Mouse (Mus musculus) midbrain, postnatal 0 days (tissue): ENCODE measurements around the gene Calhm4. TPM values are rescaled to one million over a fixed set of nuclear protein-coding genes. Genes with fewer than 3 reads are reported as not detected.

Experiments used
- ATAC-seq: fragments of 200-750 bp; cut with Nextera tagmentation; 2 replicates; pipeline ENCODE4 v1.8.0; 2017; ENCODE audit warnings: moderate number of reproducible peaks, mild to moderate bottlenecking, moderate TSS enrichment, moderate library complexity; ENCODE audit not compliant: low FRiP score
- DNase-seq: peaks from one replicate; pipeline ENCODE4 v3.0.0-alpha.2; 2015; ENCODE audit warnings: low spot score
- H3K27ac ChIP-seq: fragments of 300-500 bp; sonication (generic); 2 replicates; pipeline ENCODE4 v1.5.1; 2014; ENCODE audit warnings: low read depth, mild to moderate bottlenecking, low read length, mixed read lengths
- H3K27me3 ChIP-seq: fragments of 300-500 bp; sonication (generic); 2 replicates; pipeline ENCODE4 v1.6.1; 2014; ENCODE audit warnings: low read length, control low read depth, mixed read lengths; ENCODE audit not compliant: insufficient read depth
- H3K36me3 ChIP-seq: fragments of 300-500 bp; sonication (generic); 2 replicates; pipeline ENCODE4 v1.6.1; 2014; ENCODE audit warnings: low read length, control low read depth, mixed read lengths; ENCODE audit not compliant: insufficient read depth
- H3K4me1 ChIP-seq: fragments of 300-500 bp; sonication (generic); 2 replicates; pipeline ENCODE4 v1.6.1; 2014; ENCODE audit warnings: mild to moderate bottlenecking, control low read depth, antibody characterized with exemption, low read length, mixed read lengths; ENCODE audit not compliant: insufficient read depth
- H3K4me2 ChIP-seq: fragments of 300-500 bp; sonication (generic); 2 replicates; pipeline ENCODE4 v1.6.1; 2014; ENCODE audit warnings: low read depth, mild to moderate bottlenecking, low read length, mixed read lengths; ENCODE audit not compliant: poor library complexity, severe bottlenecking
- H3K4me3 ChIP-seq: fragments of 300-500 bp; sonication (generic); 2 replicates; pipeline ENCODE4 v1.5.1; 2014; ENCODE audit warnings: low read depth, mild to moderate bottlenecking, low read length, moderate library complexity
- H3K9ac ChIP-seq: fragments of 300-500 bp; sonication (generic); replicated peaks from 2 replicates; pipeline ENCODE4 v1.6.1; 2014; ENCODE audit warnings: mild to moderate bottlenecking, low read length, moderate library complexity, mixed read lengths; ENCODE audit not compliant: poor library complexity, severe bottlenecking
- H3K9me3 ChIP-seq: fragments of 300-500 bp; sonication (generic); 2 replicates; pipeline ENCODE4 v1.6.1; 2016; ENCODE audit warnings: low read length, control low read depth
- CTCF ChIP-seq: IDR thresholded peaks from 2 replicates; pipeline ENCODE4 v1.5.1; 2016; ENCODE audit warnings: antibody characterized with exemption, mild to moderate bottlenecking
- WGBS: fragments of 180-500 bp; shearing (Covaris S2); extraction: QIAGEN DNeasy Blood & Tissue Kit; methylation state at CpG from one replicate; pipeline ENCODE4 v1.1.7; 2014; 5-methylcytosine and 5-hydroxymethylcytosine counted together
- polyA plus RNA-seq: library from polyadenylated mRNA; unstranded; fragments of >200 nt; fragmentation: Nextera tagmentation; extraction: Ambion mirVana; gene quantifications from 2 replicates; pipeline ENCODE4 v1.2.1, GENCODE M21; 2015
- total RNA-seq: library from RNA; depleted of rRNA; stranded (reverse); fragments of >200 nt; gene quantifications from 2 replicates; pipeline ENCODE4 v1.2.3, GENCODE M21; 2014

Calhm4 gene
- total and polyA plus RNA-seq, 2 experiments from 2014 or later: 0.33 TPM; not detected in 1

DNA sequence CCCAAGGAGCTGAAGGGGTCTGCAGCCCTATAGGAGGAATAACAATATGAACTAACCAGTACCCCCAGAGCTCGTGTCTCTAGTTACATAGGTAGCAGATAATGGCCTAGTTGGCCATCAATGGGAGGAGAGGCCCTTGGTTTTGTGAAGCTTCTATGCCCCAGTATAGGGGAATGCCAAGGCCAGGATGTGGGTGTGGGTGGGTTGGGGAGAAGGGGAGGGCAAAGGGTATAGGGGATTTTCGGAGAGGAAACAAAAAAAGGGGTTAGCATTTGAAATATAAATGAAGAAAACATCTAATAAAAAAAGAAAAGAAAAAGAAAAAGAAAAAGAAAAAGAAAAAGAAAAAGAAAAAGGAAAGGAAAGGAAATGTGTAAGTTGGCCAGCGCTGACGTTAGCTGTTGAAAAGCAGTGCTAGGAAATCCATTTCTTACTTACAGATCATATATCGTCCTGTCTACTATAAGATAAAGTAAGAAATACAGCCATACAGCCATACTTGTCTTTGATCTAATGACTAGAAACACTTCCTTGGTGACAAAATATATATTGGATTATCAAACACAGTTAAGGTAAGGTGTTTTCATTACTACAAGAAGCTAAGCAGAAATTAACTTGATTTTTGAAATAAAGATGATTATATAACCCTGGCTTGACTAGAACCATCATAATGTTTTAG, 30.6 kb upstream of the Calhm4 start:
- H3K9me3 ChIP-seq: no peaks in the 10 kb centered on the region
- H3K9ac ChIP-seq: no peak overlapping the region
- H3K27me3 ChIP-seq: no peaks in the 10 kb centered on the region
- DNase-seq (no peak), ATAC-seq (no peak)
- no peak overlapping the region for H3K27ac ChIP-seq
- 87% methylated on average over 5 of the region's 5 CpGs for WGBS
- no peak for TF ChIP-seq CTCF
- no peaks in the 10 kb centered on the region for H3K4me1 ChIP-seq
- H3K4me3 ChIP-seq: no peak overlapping the region
- H3K4me2 ChIP-seq: no peak overlapping the region
- H3K36me3 ChIP-seq: no peaks in the 10 kb centered on the region

DNA sequence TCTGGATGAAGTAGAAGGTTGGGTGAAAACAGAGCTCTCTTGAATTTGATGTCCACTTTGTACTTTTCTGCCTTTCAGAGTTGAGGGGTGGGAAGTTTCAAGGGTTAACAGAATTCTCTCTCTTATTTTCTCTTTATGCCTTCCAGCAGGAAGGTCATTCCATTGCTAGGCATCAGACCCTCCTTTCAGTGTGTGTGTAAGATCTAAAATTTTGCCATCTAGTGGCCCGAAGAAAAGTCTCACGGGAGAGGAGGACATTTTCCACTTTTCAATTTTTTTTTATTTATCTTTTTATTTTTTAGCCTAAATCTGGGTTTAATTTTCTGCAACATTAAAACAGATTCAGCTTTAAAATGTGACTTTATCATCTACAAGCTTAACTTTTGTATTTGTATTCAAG, 27.5 kb upstream of the Calhm4 start:
- Histone ChIP-seq H3K36me3 (no peaks in the 10 kb centered on the region), H3K9ac (no peak overlapping the region), H3K27ac (no peak overlapping the region), H3K4me1 (no peaks in the 10 kb centered on the region), H3K9me3 (no peaks in the 10 kb centered on the region), H3K4me2 (no peak overlapping the region), H3K27me3 (no peaks in the 10 kb centered on the region), H3K4me3 (no peak overlapping the region)
- DNase-seq: no peak
- TF ChIP-seq CTCF: peak; percentile 26; the same call in 1 of the 2 replicates
- ATAC-seq: no peak
- 72% methylated on average over 2 of the region's 2 CpGs for WGBS

- 63% methylated on average over 5 of the region's 5 CpGs for WGBS
- ATAC-seq (no peak), DNase-seq (no peak)
- TF ChIP-seq CTCF: no peak
- Histone ChIP-seq H3K9me3 (no peaks in the 10 kb centered on the region), H3K27me3 (no peaks in the 10 kb centered on the region), H3K4me2 (no peak overlapping the region), H3K4me1 (no peaks in the 10 kb centered on the region), H3K27ac (no peak overlapping the region), H3K4me3 (no peak overlapping the region), H3K9ac (no peak overlapping the region), H3K36me3 (no peaks in the 10 kb centered on the region)
Measured at GRCm38 (mm10) chr10:34070999-34071492, 26.9 kb upstream of the Calhm4 start.

- ATAC-seq (no peak), DNase-seq (no peak)
- Histone ChIP-seq H3K9ac (no peak overlapping the region), H3K27me3 (no peaks in the 10 kb centered on the region), H3K4me2 (no peak overlapping the region), H3K9me3 (no peaks in the 10 kb centered on the region), H3K36me3 (no peaks in the 10 kb centered on the region), H3K27ac (no peak overlapping the region), H3K4me1 (no peaks in the 10 kb centered on the region), H3K4me3 (no peak overlapping the region)
- WGBS: 71% methylated on average over 1 of the region's 1 CpGs
- TF ChIP-seq CTCF: no peak
Measured at GRCm38 (mm10) chr10:34069606-34070005, 25.5 kb upstream of the Calhm4 start.

DNA sequence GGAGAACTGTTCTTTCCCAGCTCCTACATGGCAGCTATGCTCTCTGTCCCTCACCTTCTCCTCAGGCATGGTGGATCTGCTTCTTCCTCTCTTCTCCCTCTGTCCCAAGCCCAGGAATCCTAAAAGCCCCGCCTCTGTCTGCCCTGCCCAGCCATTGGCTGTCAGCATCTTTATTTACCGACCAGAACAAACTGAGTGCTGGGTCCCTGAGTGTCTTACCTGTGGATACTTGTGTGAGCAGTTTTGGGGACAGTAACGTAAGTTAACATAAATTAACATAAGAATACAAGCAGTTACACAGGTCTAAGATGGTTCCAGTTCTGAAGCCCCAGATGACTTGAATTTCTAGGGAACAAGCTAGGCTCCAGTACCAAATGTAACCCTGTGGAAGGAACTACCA, 22.5 kb upstream of the Calhm4 start:
- no peaks in the 10 kb centered on the region for H3K4me1 ChIP-seq
- DNase-seq (no peak), ATAC-seq (no peak)
- H3K36me3 ChIP-seq: no peaks in the 10 kb centered on the region
- no peak overlapping the region for H3K9ac ChIP-seq
- no peaks in the 10 kb centered on the region for H3K27me3 ChIP-seq
- 50% methylated on average over 3 of the region's 3 CpGs for WGBS
- H3K4me2 ChIP-seq: no peak overlapping the region
- no peak overlapping the region for H3K4me3 ChIP-seq
- H3K27ac ChIP-seq: no peak overlapping the region
- no peak for TF ChIP-seq CTCF
- H3K9me3 ChIP-seq: no peaks in the 10 kb centered on the region

- 89% methylated on average over 2 of the region's 2 CpGs for WGBS
- Histone ChIP-seq H3K9me3 (no peaks in the 10 kb centered on the region), H3K4me2 (no peak overlapping the region), H3K4me3 (no peak overlapping the region), H3K27me3 (no peaks in the 10 kb centered on the region), H3K9ac (no peak overlapping the region), H3K4me1 (no peaks in the 10 kb centered on the region), H3K36me3 (no peaks in the 10 kb centered on the region), H3K27ac (no peak overlapping the region)
- ATAC-seq: no peak
- TF ChIP-seq CTCF: no peak
- no peak for DNase-seq
Measured at GRCm38 (mm10) chr10:34053987-34054386, 9.9 kb upstream of the Calhm4 start.
